Mouse (Mus musculus) heart, adult 8-10 months (tissue): Measurements from ENCODE around the gene Slc1a5. TPM values are rescaled to one million over a fixed set of nuclear protein-coding genes. Genes with fewer than 3 reads are reported as not detected.

Source experiments
- DNase-seq: peaks from one replicate; pipeline ENCODE4 v3.0.0; 2022; ENCODE audit warnings: low spot score
- total RNA-seq, 4 experiments: library from RNA; stranded (reverse); gene quantifications; 2 replicates each; pipeline ENCODE4 v1.2.4; 2022

Gene Slc1a5
- total RNA-seq, 4 experiments from 2014 or later: 14.5 to 21.7 (median 17.7) TPM

GRCm38 (mm10) chr7:16846775-16847174, 65.6 kb downstream of the Slc1a5 start:
- no peak for DNase-seq

- DNase-seq: no peak
Observed at GRCm38 (mm10) chr7:16847507-16847906, 66.4 kb downstream of the Slc1a5 start.

Other genes with a start within 250 kb of the Slc1a5 start
- gene Arhgap35, start 166.3 kb upstream of the Slc1a5 start, total RNA-seq: 10 to 100 TPM; 30.2 to 38.1 (median 35.6) TPM
- gene Ceacam15, start 105.6 kb upstream of the Slc1a5 start, total RNA-seq: not detected
- not detected for gene Ceacam9, start 59.4 kb upstream of the Slc1a5 start, total RNA-seq
- gene Ap2s1, start 42.9 kb upstream of the Slc1a5 start, total RNA-seq: 10 to 100 TPM; 65.2 to 74.9 (median 70.8) TPM
- gene Strn4, start 34.5 kb downstream of the Slc1a5 start, total RNA-seq: 10 to 100 TPM; 47.9 to 61.2 (median 49.1) TPM
- 10 to 100 TPM; 47.3 to 56.4 (median 53.0) TPM for gene Fkrp, start 35.4 kb downstream of the Slc1a5 start, total RNA-seq
- 10 to 100 TPM; 13.1 to 16.7 (median 14.8) TPM for gene Prkd2, start 61.6 kb downstream of the Slc1a5 start, total RNA-seq
- gene Dact3, start 94.0 kb downstream of the Slc1a5 start, total RNA-seq: 1 to 10 TPM; 8.0 to 9.5 (median 8.6) TPM
- 1 to 10 TPM; 1.0 to 1.5 (median 1.1) TPM for gene Gng8, start 110.4 kb downstream of the Slc1a5 start, total RNA-seq
- gene Ptgir, start 125.2 kb downstream of the Slc1a5 start, total RNA-seq: 1 to 10 TPM; 1.9 to 3.5 (median 3.1) TPM
- 100 to 1,000 TPM; 153 to 208 (median 191) TPM for gene Calm3, start 142.8 kb downstream of the Slc1a5 start, total RNA-seq
- gene Pnmal2, start 163.3 kb downstream of the Slc1a5 start, total RNA-seq: 1 to 10 TPM; 3.5 to 4.9 (median 4.3) TPM
- not detected for gene Pnmal1, start 178.3 kb downstream of the Slc1a5 start, total RNA-seq
- gene Gm42372, start 201.7 kb downstream of the Slc1a5 start, total RNA-seq: not detected
- gene Ccdc8, start 211.4 kb downstream of the Slc1a5 start, total RNA-seq: 1 to 10 TPM; 3.2 to 5.1 (median 4.5) TPM
- gene Ppp5c, start 246.6 kb downstream of the Slc1a5 start, total RNA-seq: 100 to 1,000 TPM in 2 of 4 experiments, 10 to 100 TPM in 2; 95.4 to 106 (median 99.0) TPM